Mouse (Mus musculus) heart, adult 2 months (tissue): Measurements from ENCODE around the gene Capn11. TPM values are rescaled to one million over a fixed set of nuclear protein-coding genes. Genes with fewer than 3 reads are reported as not detected.

Experiments
- DNase-seq, 2 experiments: peaks; one replicate each; pipeline ENCODE4 v3.0.0; 2021
- H3K27ac ChIP-seq: fragments of 200-600 bp; 2 replicates; pipeline ENCODE4 v1.8.1; 2022
- H3K27me3 ChIP-seq: fragments of 200-500 bp; 2 replicates; pipeline ENCODE4 v1.6.1; 2012; ENCODE audit warnings: mild to moderate bottlenecking, low read length, inconsistent platforms, mixed read lengths; ENCODE audit not compliant: control insufficient read depth, insufficient read depth
- H3K36me3 ChIP-seq: fragments of 200-500 bp; 2 replicates; pipeline ENCODE4 v1.6.1; 2012; ENCODE audit warnings: low read length, inconsistent platforms; ENCODE audit not compliant: control insufficient read depth, insufficient read depth
- H3K4me1 ChIP-seq: fragments of 200-500 bp; 2 replicates; pipeline ENCODE4 v1.6.1; 2011; ENCODE audit warnings: low read length; ENCODE audit not compliant: control insufficient read depth, insufficient read depth
- H3K4me3 ChIP-seq: fragments of 200-600 bp; 2 replicates; pipeline ENCODE4 v1.8.1; 2022
- H3K79me2 ChIP-seq: fragments of 200-500 bp; replicated peaks from 2 replicates; pipeline ENCODE4 v1.6.1; 2012; ENCODE audit warnings: mild to moderate bottlenecking, inconsistent platforms, low read length, moderate library complexity, mixed read lengths; ENCODE audit not compliant: control insufficient read depth, insufficient read depth
- H3K9ac ChIP-seq: fragments of 200-500 bp; 2 replicates; pipeline ENCODE4 v1.6.1; 2012; ENCODE audit warnings: low read depth, mild to moderate bottlenecking, control low read depth, inconsistent platforms, low read length, mixed read lengths
- CTCF ChIP-seq: fragments of 200-600 bp; IDR thresholded peaks from 2 replicates; pipeline ENCODE4 v1.8.1; 2022; ENCODE audit warnings: antibody characterized with exemption, mild to moderate bottlenecking, moderate library complexity
- EP300 ChIP-seq: fragments of 200-500 bp; IDR thresholded peaks from 2 replicates; pipeline ENCODE4 v1.6.1; 2011; ENCODE audit warnings: low read depth, low read length, control low read depth; ENCODE audit not compliant: insufficient read depth
- POLR2A ChIP-seq: fragments of 200-500 bp; IDR thresholded peaks from 2 replicates; pipeline ENCODE4 v1.6.1; 2011; ENCODE audit warnings: mild to moderate bottlenecking, low read depth, low read length, control low read depth; ENCODE audit not compliant: insufficient read depth
- WGBS: fragments of 180-500 bp; shearing (Covaris S2); methylation state at CpG from one replicate; pipeline ENCODE4 v1.1.7; 2018; 5-methylcytosine and 5-hydroxymethylcytosine counted together
- intact Hi-C: fragments of 180-260 bp; cut with DNase I; formaldehyde crosslinking; loops from one replicate; pipeline ENCODE4 v1.15.1; 2025
- polyA plus RNA-seq: library from polyadenylated mRNA; depleted of rRNA; stranded (reverse); fragments of >200 nt; gene quantifications from 2 replicates; pipeline ENCODE4 v1.2.3, GENCODE M21; 2012
- total RNA-seq, 2 experiments: library from RNA; stranded (reverse); gene quantifications; 2 replicates each; pipeline ENCODE4 v1.2.3; 2021

Gene Capn11
- total and polyA plus RNA-seq, 3 experiments = 0.59 TPM; not detected in 2

- DNase-seq = no peak
- Histone ChIP-seq H3K27ac (no peak overlapping the region), H3K4me1 (peaks cover 2% of the 10 kb centered on the region), H3K9ac (no peak overlapping the region), H3K27me3 (no peaks in the 10 kb centered on the region; the same call in 1 of the 2 replicates), H3K36me3 (no peaks in the 10 kb centered on the region), H3K79me2 (peaks cover 5% of the 10 kb centered on the region; the same call in 1 of the 2 replicates), H3K4me3 (no peak overlapping the region)
- WGBS = 100% methylated on average over 1 of the region's 1 CpGs
- intact Hi-C loops = loop anchor here (5.0 kb wide), 1 partner anchor 351 kb away; the partner anchor contains the start of gene Vegfa
- peak; percentile 64 for TF ChIP-seq CTCF
- TF ChIP-seq POLR2A = no peak
These were observed 22.5 kb upstream of the Capn11 start for GRCm38 (mm10) chr17:45681588-45681987.

GRCm38 (mm10) chr17:45680391-45680980 is 21.4 kb upstream of the Capn11 start:
- DNase-seq = peak; percentile 58 to 60
- Histone ChIP-seq H3K9ac (peak overlapping the region; percentile 5; the same call in 1 of the 2 replicates), H3K27ac (peak overlapping the region; percentile 60), H3K79me2 (peaks cover 3% of the 10 kb centered on the region; the same call in 1 of the 2 replicates), H3K27me3 (no peaks in the 10 kb centered on the region), H3K36me3 (no peaks in the 10 kb centered on the region), H3K4me3 (no peak overlapping the region), H3K4me1 (peaks cover 2% of the 10 kb centered on the region)
- intact Hi-C loops = loop anchor here (5.0 kb wide), 1 partner anchor 352 kb away; the partner anchor contains the start of gene Vegfa
- WGBS = 48% methylated on average over 8 of the region's 8 CpGs
- peak; percentile 55; the same call in 1 of the 2 replicates for TF ChIP-seq POLR2A
- no peak for TF ChIP-seq EP300
- no peak for TF ChIP-seq CTCF

GRCm38 (mm10) chr17:45678106-45678505 is 19.0 kb upstream of the Capn11 start:
- intact Hi-C loops = loop anchor here (1.0 kb wide), 1 partner anchor 40 kb away; no protein-coding TSS in a partner anchor
- DNase-seq = peak; percentile 37 to 79

GRCm38 (mm10) chr17:45672598-45672997 is 13.5 kb upstream of the Capn11 start:
- no peak for DNase-seq
- 75% methylated on average over 2 of the region's 2 CpGs for WGBS
- intact Hi-C loops = no loop called here
- Histone ChIP-seq H3K27ac (no peak overlapping the region), H3K79me2 (no peaks in the 10 kb centered on the region), H3K4me1 (no peaks in the 10 kb centered on the region), H3K4me3 (no peak overlapping the region), H3K27me3 (no peaks in the 10 kb centered on the region), H3K9ac (no peak overlapping the region), H3K36me3 (no peaks in the 10 kb centered on the region)
- no peak for TF ChIP-seq CTCF

More at GRCm38 (mm10) chr17:45678106-45678505, 19.0 kb upstream of the Capn11 start:
- Histone ChIP-seq H3K79me2 (peaks cover 3% of the 10 kb centered on the region; the same call in 1 of the 2 replicates), H3K27ac (no peak overlapping the region), H3K27me3 (no peaks in the 10 kb centered on the region), H3K9ac (no peak overlapping the region), H3K4me1 (peaks cover 2% of the 10 kb centered on the region), H3K4me3 (no peak overlapping the region), H3K36me3 (no peaks in the 10 kb centered on the region)
- no peak for TF ChIP-seq POLR2A
- peak; percentile 83 for TF ChIP-seq CTCF
- WGBS = 35% methylated on average over 7 of the region's 7 CpGs

GRCm38 (mm10) chr17:45671821-45672220 is 12.7 kb upstream of the Capn11 start:
- Histone ChIP-seq H3K27me3 (no peaks in the 10 kb centered on the region), H3K9ac (no peak overlapping the region), H3K27ac (no peak overlapping the region), H3K36me3 (no peaks in the 10 kb centered on the region), H3K79me2 (no peaks in the 10 kb centered on the region), H3K4me3 (no peak overlapping the region), H3K4me1 (no peaks in the 10 kb centered on the region)
- intact Hi-C loops = no loop called here
- WGBS = 84% methylated on average over 1 of the region's 1 CpGs
- TF ChIP-seq POLR2A = no peak
- TF ChIP-seq CTCF = peak; percentile 57
- no peak for DNase-seq

- H3K27ac ChIP-seq = no peak overlapping the region
- H3K79me2 ChIP-seq = no peaks in the 10 kb centered on the region
- H3K4me3 ChIP-seq = no peak overlapping the region
- TF ChIP-seq POLR2A = no peak
- no peak for TF ChIP-seq CTCF
- TF ChIP-seq EP300 = no peak
- no peaks in the 10 kb centered on the region for H3K27me3 ChIP-seq
- H3K4me1 ChIP-seq = 0 out of 2 replicates have a peak, but pooled peaks cover 1% of the 10 kb centered on the region
- no peak for DNase-seq
- H3K9ac ChIP-seq = no peak overlapping the region
- 90% methylated on average over 10 of the region's 10 CpGs for WGBS
- no peaks in the 10 kb centered on the region for H3K36me3 ChIP-seq
- intact Hi-C loops = no loop called here
These were observed 8.9 kb upstream of the Capn11 start for GRCm38 (mm10) chr17:45667986-45668385.
